Comparison of ENCODE assay signal across 15 mouse cellular contexts in the genomic region with DNA sequence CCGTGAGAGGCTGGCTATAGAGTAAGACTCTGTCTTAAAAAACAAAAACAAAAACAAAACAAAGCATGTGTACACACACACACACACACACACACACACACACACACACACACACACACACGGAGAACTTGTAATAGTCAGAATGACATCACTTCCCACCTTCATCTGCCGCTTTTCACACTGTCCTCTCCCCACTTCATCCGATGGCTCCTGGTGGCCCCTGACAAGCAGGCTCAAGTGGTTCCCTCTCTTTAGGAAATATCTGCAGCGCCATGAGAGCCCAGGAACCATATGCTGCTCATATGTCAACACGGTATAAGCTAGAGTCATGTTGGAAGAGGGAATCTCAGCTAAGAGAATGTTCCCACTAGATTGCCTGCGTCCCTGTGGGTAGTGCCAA.
"Had no signal": no experiment of that assay in that cellular context is flagged by ENCODE, and none has a peak within 500 bp of the region (broad histone marks: within the 10 kb centered on the region; RNA-seq: fewer than 3 reads in every experiment).

No protein-coding gene starts in this region.

- H3K27ac ChIP-seq: kidney, embryonic 15.5 days; left cerebral cortex, adult 2 months; liver, embryonic 14.5 days; midbrain, embryonic 12.5 days; midbrain, embryonic 15.5 days; stomach, postnatal 0 days had no signal

- DNase-seq: kidney, adult 8-10 months; kidney, postnatal 10 days; kidney, postnatal 36 days; layer of hippocampus, postnatal 36 days; liver, postnatal 0 days; lung, postnatal 14 days; lung, postnatal 4 days; thymus, postnatal 25 days had no signal

- H3K4me3 ChIP-seq: kidney, embryonic 15.5 days; left cerebral cortex, adult 2 months; midbrain, embryonic 12.5 days; midbrain, embryonic 15.5 days; myocyte had no signal

- ATAC-seq: liver, postnatal 0 days; midbrain, embryonic 15.5 days had no signal

- H3K27me3 ChIP-seq: kidney, embryonic 15.5 days; midbrain, embryonic 12.5 days; midbrain, embryonic 15.5 days had no signal

- H3K36me3 ChIP-seq: kidney, embryonic 15.5 days; midbrain, embryonic 12.5 days; midbrain, embryonic 15.5 days had no signal
